Comparison of ENCODE assay signal across 10 mouse cellular contexts in genomic region chr12:84847480-84847879, GRCm38 (mm10). TPM values are rescaled to one million over a fixed set of nuclear protein-coding genes. Genes with fewer than 3 reads are reported as not detected.
DNase-seq lines count a peak whose midpoint lies in the region; ATAC-seq and TF ChIP-seq lines count a peak whose summit lies in the region.
"Had no signal": no experiment of that assay in that cellular context is flagged by ENCODE, and none has a peak within 500 bp of the region (broad histone marks: within the 10 kb centered on the region; RNA-seq: fewer than 3 reads in every experiment).

No protein-coding gene starts in this region.

- no peaks in the 10 kb centered on the region for H3K36me3 ChIP-seq in lung, embryonic 16.5 days (ENCODE audit: control insufficient read depth, insufficient read depth, low read length)
- no peaks in the 10 kb centered on the region for H3K36me3 ChIP-seq in embryonic facial prominence, embryonic 12.5 days
- H3K36me3 ChIP-seq in stomach, postnatal 0 days (ENCODE audit: control insufficient read depth, insufficient read depth, low read length) = no peaks in the 10 kb centered on the region
- H3K36me3 ChIP-seq: neural tube, embryonic 12.5 days had no signal

- no peak overlapping the region for H3K4me3 ChIP-seq in lung, embryonic 16.5 days (ENCODE audit: low read length)
- no peak overlapping the region for H3K4me3 ChIP-seq in lung, adult 2 months (replicated peaks; ENCODE audit: extremely low read depth, low read depth, low read length)
- no peak overlapping the region for H3K4me3 ChIP-seq in embryonic facial prominence, embryonic 12.5 days
- H3K4me3 ChIP-seq in stomach, postnatal 0 days (ENCODE audit: low read depth, low read length) = no peak overlapping the region
- H3K4me3 ChIP-seq: neural tube, embryonic 12.5 days had no signal

- H3K27me3 ChIP-seq in lung, embryonic 16.5 days (ENCODE audit: control insufficient read depth, insufficient read depth, low read depth, low read length) = no peaks in the 10 kb centered on the region
- H3K27me3 ChIP-seq in embryonic facial prominence, embryonic 12.5 days = no peaks in the 10 kb centered on the region
- H3K27me3 ChIP-seq in stomach, postnatal 0 days (ENCODE audit: control insufficient read depth, insufficient read depth, low read length) = no peaks in the 10 kb centered on the region
- H3K27me3 ChIP-seq: neural tube, embryonic 12.5 days had no signal

- H3K4me2 ChIP-seq in lung, embryonic 16.5 days (ENCODE audit: low read depth, low read length) = no peak overlapping the region
- no peak overlapping the region for H3K4me2 ChIP-seq in embryonic facial prominence, embryonic 12.5 days (replicated peaks)
- no peak overlapping the region for H3K4me2 ChIP-seq in stomach, postnatal 0 days (replicated peaks; ENCODE audit: low read depth)
- H3K4me2 ChIP-seq: heart, embryonic 11.5 days; neural tube, embryonic 12.5 days had no signal

- intact Hi-C loops in left cerebral cortex, postnatal 36 days (cut with DNase I) = no loop called here

- 15% methylated on average over 7 of the region's 7 CpGs for WGBS in lung, embryonic 16.5 days
- WGBS in lung, adult 2 months = 20% methylated on average over 7 of the region's 7 CpGs
- 32% methylated on average over 7 of the region's 7 CpGs for WGBS in embryonic facial prominence, embryonic 12.5 days
- whole genome bisulfite sequencing in stomach, postnatal 0 days = 12% methylated on average over 7 of the region's 7 CpGs

- no peak for TF ChIP-seq CTCF in lung, adult 2 months (IDR thresholded peaks at IDR 0.05; ENCODE audit: insufficient read depth, low read length)
- no peak for TF ChIP-seq CTCF in stomach, postnatal 0 days (IDR thresholded peaks at IDR 0.05; ENCODE audit: low read depth)

- H3K9me3 ChIP-seq in lung, embryonic 16.5 days (ENCODE audit: control insufficient read depth, low read length) = no peaks in the 10 kb centered on the region
- no peaks in the 10 kb centered on the region for H3K9me3 ChIP-seq in embryonic facial prominence, embryonic 12.5 days
- no peaks in the 10 kb centered on the region for H3K9me3 ChIP-seq in stomach, postnatal 0 days (ENCODE audit: control insufficient read depth, low read length)
- H3K9me3 ChIP-seq: neural tube, embryonic 12.5 days had no signal

- ATAC-seq in lung, embryonic 16.5 days (ENCODE audit: low read depth) = peak; percentile 77
- no peak for ATAC-seq in embryonic facial prominence, embryonic 12.5 days (ENCODE audit: insufficient number of reproducible peaks, insufficient read depth, low FRiP score, low TSS enrichment)
- peak; percentile 44; the same call in 1 of the 2 replicates for ATAC-seq in stomach, postnatal 0 days (ENCODE audit: low FRiP score, low TSS enrichment)

- peak overlapping the region; percentile 70 for H3K27ac ChIP-seq in lung, embryonic 16.5 days (ENCODE audit: low read length)
- H3K27ac ChIP-seq in embryonic facial prominence, embryonic 12.5 days = peak overlapping the region; percentile 50
- H3K27ac ChIP-seq in stomach, postnatal 0 days (replicated peaks) = no peak overlapping the region
- H3K27ac ChIP-seq: neural tube, embryonic 12.5 days had no signal

- H3K9ac ChIP-seq in lung, embryonic 16.5 days (ENCODE audit: low read length) = peak overlapping the region; percentile 36; the same call in 1 of the 2 replicates
- H3K9ac ChIP-seq in embryonic facial prominence, embryonic 12.5 days = no peak overlapping the region
- no peak overlapping the region for H3K9ac ChIP-seq in stomach, postnatal 0 days (ENCODE audit: low read length)
- H3K9ac ChIP-seq: neural tube, embryonic 12.5 days had no signal

- no peak for DNase-seq in lung, adult 2 months
- peak; percentile 59 for DNase-seq in kidney, postnatal 10 days
- peak; percentile 40 for DNase-seq in stomach, postnatal 0 days (ENCODE audit: low spot score)
- no peak for DNase-seq in cerebellum, adult 9-10 months
- no peak for DNase-seq in spleen, postnatal 36 days (ENCODE audit: low spot score in 2 of 2)
- DNase-seq in left cerebral cortex, postnatal 36 days (ENCODE audit: low spot score in 2 of 2) = no peak

- H3K4me1 ChIP-seq in lung, embryonic 16.5 days (replicated peaks; ENCODE audit: control insufficient read depth, insufficient read depth, low read length) = peaks cover 27% of the 10 kb centered on the region
- H3K4me1 ChIP-seq in lung, adult 2 months (ENCODE audit: control insufficient read depth, insufficient read depth, low read length) = peaks cover 4% of the 10 kb centered on the region; the same call in 1 of the 2 replicates
- H3K4me1 ChIP-seq in embryonic facial prominence, embryonic 12.5 days = peaks cover 47% of the 10 kb centered on the region
- H3K4me1 ChIP-seq in stomach, postnatal 0 days (replicated peaks; ENCODE audit: control insufficient read depth, insufficient read depth) = peaks cover 7% of the 10 kb centered on the region

- TF ChIP-seq POLR2A in lung, adult 2 months (IDR thresholded peaks at IDR 0.05; ENCODE audit: borderline replicate concordance, extremely low read depth, low read depth, low read length) = no peak

- no peak for TF ChIP-seq EP300 in stomach, postnatal 0 days (optimal IDR thresholded peaks at IDR 0.05)

RNA-seq across cellular contexts. Expression of gene Ltbp2, which starts 28.9 kb away (rescaled TPM):
- 18.6 and 19.8 TPM in 2 replicates for polyA plus RNA-seq in lung, embryonic 16.5 days (2015; fragmentation: Nextera tagmentation; extraction: Ambion mirVana)
- 91.3 and 96.8 TPM in 2 replicates for polyA plus RNA-seq in lung, adult 2 months (2012; rRNA removed)
- polyA plus RNA-seq in embryonic facial prominence, embryonic 12.5 days (2016; fragmentation: Nextera tagmentation; extraction: Ambion mirVana) = 0.71 and 0.93 TPM in 2 replicates
- polyA plus RNA-seq in stomach, postnatal 0 days (2015; fragmentation: Nextera tagmentation; extraction: Ambion mirVana) = 1.3 and 1.4 TPM in 2 replicates
- under 1 TPM; 0.41 to 0.52 TPM for total RNA-seq in left cerebral cortex, postnatal 36 days (2021)

Comparison
In these comparisons a context has a peak if more than half of its experiments do, and no peak if none do; other contexts are left out.
1. DNase-seq: peak in kidney, postnatal 10 days (single experiment) and stomach, postnatal 0 days (single experiment); none in lung, adult 2 months (single experiment), cerebellum, adult 9-10 months (single experiment), spleen, postnatal 36 days (0 of 2) and left cerebral cortex, postnatal 36 days (0 of 2).